Mouse (Mus musculus): Measurements from ENCODE around the gene Atoh8. TPM values are rescaled to one million over a fixed set of nuclear protein-coding genes. Genes with fewer than 3 reads are reported as not detected.
A peak's percentile ranks its signal among the peaks of the same experiment; 100 is the strongest.

Gene Atoh8
- total RNA-seq, 2 experiments from 2014 or later: 8.8 to 10.7 TPM

DNA sequence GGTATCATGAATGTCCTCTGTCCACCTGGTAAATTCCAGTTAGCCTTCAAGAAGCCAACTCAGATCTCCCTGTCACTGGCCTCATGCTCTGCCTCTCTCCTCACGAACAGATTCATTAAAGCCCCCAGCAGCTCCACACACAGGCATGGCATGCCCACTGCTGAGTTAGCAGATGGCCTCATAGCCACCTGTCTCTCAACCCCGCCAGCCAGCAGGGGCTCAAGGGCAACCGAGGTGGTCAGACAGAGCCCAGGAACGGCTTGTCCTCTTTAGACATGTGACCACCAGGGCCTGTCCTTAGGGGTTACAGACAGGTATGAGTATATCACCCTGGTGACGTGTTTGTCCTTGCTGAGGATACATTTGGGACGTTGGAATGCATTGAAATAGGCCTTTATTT, 19.9 kb upstream of the Atoh8 start:
- no peak for DNase-seq (ENCODE audit: low spot score in 2 of 2)

DNA sequence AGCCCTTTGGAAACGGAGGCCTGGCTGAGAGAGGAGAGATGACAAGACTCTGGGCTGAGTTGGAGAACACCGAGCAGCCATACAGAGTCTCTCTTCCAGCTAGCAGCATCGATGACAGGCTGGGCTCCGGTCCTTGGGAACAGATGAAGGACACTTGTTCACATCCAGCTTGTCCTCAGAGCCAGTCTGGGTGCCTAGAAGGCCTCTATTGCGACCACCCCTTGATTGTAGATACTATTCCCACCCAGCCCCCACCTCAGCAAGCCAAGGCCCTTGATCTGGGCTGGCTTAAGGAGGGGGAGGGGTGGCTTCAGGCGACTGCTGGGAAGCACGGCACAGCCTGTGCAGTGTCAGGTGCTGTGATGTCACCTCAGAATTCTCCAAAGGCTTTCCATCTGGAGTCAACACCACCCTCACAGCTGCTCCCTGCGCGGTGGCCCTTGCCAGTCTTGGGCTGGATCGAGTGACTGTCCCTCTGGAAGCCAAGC, 19.3 kb upstream of the Atoh8 start:
- DNase-seq (ENCODE audit: low spot score in 2 of 2): peak in 1 of 2 experiments; percentile 54

DNA sequence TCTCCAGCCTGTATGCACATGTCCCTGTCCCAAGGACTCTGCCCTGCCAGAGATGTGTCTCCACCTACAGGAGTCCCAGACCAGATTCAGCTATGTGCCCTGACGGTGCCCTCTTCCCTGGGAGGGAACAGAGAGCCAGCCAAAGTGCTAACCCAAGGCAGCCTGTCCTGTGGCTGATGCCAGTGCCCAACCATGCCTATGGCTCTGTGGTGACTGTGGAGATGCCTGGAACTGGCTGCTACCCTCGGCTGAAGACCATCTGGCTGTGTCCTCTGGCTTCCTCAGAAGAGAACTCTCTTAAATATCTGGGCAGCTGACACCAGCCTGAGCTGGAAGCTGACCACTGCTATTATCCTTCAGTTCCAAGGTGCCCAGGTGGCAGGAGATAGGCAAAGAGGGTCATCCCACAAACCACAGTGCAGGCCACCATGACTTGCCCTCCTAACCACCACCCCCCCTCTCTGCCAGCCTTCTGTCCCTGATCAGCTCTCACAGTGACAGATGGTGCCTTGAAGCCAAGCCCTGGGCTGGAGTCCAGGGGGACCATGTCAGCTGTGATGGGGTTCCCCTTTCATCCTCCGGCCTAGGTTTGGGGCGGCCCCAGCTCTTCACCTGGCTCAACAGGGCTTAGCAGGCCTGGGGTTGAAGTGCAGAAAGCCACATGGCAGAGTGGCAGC, 18.7 kb upstream of the Atoh8 start:
- peak in 1 of 2 experiments; percentile 59 for DNase-seq (ENCODE audit: low spot score in 2 of 2)

DNA sequence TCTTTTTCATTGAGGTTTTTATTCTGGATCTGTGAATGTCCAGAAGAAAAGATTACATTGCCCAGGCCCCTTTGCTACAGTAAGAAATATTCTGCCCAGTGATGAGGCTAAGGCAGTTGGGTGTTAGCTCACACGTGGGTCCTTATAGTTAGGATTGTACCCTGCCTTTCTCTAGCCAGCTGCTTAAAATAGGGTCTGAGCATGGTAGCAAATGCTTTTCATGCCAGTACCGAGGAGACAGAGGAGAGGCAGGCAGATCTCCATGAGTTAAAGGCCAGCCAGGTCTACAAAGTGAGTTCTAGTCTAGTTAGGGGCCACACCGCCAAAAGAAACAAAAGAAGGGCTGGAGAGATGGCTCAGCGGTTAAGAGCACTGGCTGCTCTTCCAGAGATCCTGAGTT, 17.8 kb upstream of the Atoh8 start:
- no peak for DNase-seq (ENCODE audit: low spot score in 2 of 2)

DNA sequence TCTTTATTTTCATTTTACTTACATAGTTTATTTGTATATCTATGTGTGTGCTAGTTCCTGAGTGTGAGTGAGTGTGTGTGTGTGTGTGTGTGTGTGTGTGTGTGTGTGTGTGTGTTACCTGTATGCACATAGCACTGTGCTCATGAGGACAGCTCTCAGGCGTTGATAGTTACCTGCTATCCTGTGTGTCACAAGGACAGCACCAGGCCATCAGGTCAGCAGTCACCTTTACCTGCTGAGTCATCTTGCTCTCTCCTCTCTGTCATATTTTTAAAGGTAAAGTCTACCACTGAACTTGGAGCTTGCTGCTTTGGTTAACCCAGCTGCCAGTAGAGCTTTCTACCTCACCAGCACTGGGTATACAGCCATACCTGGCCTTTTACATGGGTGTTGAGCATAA, 17.1 kb upstream of the Atoh8 start:
- no peak for DNase-seq (ENCODE audit: low spot score in 2 of 2)

DNA sequence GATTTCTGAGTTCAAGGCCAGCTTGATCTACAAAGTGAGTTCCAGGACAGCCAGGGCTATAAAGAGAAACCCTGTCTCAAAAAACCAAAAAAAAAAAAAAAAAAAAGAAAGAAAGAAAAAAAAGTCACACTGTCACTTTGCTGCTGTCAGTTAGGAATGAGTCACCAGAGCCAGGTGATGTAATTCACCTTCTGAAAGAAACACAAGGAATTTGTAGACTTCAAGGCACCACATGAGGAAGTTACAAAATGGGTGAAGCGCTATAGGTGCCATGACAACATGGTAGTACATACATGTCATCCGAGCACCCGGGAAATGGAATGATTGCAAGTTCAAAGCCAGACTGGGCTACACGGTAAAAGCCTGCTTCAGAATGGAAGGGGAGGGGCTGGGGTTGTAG, 14.6 kb upstream of the Atoh8 start:
- DNase-seq (ENCODE audit: low spot score in 2 of 2): no peak

DNA sequence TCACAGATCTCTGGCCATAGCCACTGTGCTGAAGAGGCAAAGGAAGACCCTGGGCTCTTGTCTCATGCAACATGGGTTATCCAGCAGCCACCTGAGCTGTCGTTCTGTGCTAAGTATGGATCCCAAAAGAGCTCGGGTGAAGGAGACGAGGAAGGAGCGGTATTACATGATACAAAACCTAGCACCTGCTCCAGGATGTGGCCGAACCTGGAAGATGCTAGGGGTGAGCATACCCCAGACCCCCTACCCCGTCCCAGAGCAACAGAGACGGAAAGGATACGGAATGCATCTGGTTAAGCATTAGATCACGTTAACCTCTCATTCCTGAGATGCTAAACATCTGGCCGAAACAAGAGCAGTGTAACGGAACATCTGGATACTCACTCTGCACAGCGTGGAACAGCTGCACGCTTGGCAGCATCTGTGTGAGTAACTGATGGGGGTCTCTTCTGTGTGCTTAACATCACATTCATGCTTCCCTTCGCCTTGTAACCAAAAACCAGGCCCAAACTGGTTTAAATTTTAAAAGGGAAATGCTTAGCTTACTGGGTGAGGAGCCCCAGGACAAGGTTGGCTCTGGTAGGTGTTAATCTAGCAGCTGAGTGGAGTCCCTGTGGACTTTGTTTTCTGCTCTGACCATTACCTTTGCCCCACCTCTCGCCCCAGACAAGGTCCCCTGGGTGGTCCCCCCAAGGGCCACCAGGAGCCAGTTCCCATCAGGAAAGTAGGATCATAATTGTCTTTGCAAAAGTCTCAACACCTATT, 13.0 kb upstream of the Atoh8 start:
- DNase-seq (ENCODE audit: low spot score in 2 of 2): no peak

DNA sequence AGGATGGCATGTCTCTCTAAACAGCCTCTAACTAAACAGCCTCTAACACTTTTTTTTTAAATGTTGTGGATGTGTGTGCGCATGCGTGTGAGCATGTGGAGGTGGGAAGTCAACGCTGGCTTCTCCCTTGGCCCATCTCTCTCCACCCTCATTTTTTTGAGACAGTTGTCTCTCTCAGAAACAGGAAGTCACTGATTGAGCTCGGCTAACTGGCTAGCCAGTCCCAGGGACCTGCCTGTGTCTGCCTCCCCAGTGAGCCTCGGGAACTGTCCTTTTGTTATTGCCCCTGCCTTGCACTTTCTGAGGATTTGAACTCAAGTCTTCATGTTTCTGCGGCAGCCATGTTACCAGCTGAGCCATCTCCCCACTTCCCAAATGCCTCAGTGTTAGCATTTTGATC, 10.9 kb upstream of the Atoh8 start:
- no peak for DNase-seq (ENCODE audit: low spot score in 2 of 2)

DNA sequence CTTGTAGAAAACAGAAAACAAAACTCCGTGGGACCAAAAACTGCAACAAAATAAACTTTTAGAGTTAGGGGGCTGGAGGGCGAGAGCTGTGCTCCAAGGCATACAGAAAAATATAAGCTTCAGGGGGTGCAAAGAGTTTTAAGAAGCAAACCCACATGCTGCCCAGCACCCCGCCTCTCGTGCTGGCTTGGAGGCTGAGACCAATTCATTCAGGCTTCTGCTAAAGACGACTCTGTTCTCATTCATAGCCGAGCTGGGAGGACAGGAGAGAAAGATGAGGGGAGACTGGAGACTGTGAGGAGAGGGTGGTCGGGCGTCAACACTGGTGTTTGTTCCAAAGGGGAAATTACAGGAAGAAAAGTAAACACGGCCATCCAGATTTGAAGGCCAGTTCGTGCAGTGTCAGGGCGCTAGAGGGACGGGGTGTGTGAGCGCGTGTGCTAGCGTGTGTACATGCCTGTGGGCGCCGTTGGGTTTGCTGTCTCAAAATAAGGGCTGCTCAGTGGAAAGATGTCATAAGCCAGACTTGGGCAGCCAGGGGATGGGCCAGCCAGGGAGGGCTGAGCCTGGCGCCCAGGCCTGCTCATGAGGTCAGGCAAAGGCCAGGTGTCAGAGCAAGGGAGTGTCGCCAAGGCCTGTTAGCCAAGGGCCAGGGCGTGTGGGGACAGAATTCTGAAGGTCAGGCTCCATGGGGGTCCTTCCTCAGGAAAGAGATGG, 9.3 kb upstream of the Atoh8 start:
- peak in 1 of 2 experiments; percentile 44 for DNase-seq (ENCODE audit: low spot score in 2 of 2)

DNA sequence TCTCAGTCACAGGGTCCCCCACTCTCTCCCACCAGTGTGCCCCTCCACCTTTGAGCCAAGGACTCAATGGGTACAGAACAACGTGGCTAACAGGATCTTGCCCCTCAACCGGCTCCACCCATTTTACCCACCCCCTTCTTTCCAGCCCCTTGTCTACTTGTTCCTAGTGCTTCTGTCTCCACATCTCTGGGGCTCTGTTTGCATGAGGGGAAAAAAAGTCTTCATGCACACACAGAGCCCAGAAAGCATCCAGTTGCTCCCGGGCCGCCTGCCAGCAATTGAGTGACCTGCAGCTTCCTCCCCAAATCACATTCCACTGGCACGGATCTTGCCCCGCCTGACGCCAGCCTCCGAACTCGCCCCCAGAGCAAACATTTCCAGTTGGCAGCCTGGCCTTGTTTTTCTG, 8.8 kb upstream of the Atoh8 start:
- peak; percentile 89 to 97 for DNase-seq (ENCODE audit: low spot score in 2 of 2)

DNA sequence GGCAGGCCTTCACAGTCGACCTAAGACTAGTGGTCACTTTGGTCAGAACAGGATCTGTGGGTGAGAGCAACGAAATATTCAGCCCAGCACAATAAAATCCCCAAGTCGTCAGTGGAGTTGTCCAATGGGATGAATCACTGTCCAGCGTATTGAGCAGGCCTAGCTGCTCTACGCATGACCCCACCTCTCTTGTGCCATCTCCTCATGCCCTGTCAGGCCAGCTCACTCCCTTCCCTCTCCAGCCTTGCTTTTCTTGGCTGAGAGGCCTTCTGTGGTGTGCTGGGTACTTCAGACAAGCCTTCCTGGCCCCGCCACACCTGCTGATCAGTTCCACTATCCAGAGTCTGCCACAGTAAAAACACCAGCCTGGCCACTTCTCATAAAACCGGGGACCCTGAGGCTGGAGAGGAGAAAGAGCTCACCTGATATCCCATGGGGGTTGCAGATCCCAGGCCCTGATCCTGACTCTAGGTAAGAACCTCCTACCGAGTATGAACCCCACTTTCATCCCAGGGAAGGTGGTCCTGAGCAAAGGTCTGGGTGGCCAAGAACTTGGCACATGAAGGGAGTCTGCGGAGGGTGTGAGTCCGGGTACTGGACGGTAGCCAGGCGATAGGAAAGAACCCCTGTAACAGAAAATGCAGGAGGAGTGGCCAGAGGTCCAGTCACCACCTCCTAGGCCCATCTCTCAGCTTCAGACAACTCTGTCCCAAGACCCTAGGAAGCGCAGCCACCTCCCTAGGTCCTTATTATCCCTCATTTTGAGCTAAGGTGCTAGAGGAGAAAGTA, 7.3 kb upstream of the Atoh8 start:
- no peak for DNase-seq (ENCODE audit: low spot score in 2 of 2)

DNA sequence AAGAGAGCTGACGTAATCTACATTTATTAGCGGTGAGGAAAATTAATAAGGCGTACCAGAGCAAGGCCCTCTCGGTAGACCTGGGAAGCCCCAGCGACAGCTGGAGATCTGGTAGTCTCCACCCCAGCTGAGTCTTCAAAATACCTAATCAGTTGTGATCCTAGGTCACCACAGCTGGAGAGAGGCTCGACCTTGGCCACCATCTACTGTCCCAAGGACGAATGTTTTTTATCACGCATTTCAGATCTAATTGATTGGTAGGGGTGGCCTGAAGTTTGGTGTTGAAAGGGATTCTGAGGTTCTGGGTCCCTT, 6.4 kb upstream of the Atoh8 start:
- no peak for DNase-seq (ENCODE audit: low spot score in 2 of 2)

DNA sequence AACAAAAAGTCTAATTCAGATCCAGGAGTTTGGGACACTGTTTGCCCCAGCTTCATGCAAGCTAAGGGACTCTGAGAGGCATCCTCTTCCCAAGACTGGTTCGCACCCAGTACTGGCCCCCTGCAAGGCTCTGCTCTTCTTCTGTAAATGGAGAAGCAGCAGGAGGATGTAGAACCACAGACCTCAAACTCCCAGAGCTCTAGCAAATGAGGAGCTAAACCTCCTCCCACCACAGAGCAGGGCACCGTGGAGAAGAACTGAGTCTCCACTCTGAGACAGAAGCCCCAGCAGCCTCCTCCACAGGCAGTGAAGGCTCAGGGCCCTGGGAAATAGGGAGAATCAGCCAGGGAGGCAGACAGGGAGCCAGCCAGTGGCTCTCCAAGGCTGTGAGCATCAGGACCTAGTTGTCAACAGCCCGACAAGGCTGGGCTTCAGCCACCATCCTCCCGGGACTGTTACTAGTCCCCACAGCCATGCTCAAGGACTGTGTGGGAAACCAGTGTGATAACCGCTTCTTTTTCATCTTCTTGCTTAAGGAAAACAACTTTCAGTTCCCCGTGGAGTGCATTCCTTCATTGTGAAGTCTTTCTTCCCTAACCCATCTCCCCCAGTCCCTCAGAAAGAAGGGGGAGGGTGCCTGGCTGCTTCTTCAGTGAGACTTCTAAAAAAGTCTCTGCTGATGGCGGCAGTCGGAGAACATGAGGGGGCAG, 5.9 kb upstream of the Atoh8 start:
- DNase-seq (ENCODE audit: low spot score in 2 of 2): peak in 1 of 2 experiments; percentile 33

DNA sequence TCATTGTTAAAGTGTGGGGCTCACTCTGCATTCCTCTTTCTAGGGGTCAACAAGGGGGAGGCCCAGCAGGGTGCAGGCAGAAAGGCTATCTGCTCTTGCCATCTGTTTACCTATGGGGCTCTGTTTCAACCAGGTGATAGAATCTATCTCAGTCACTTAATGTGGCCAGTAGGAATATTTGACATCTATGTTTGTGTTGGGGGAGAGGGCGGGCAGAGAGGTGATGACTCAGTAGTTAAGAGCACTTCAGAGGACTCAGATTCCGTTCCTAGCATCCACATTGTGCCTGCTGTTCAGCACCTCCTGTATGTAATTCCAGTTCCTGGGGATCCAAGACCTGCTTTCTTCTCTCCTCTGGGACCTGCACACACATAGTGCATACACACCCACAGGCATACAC, 4.7 kb upstream of the Atoh8 start:
- no peak for DNase-seq (ENCODE audit: low spot score in 2 of 2)

DNA sequence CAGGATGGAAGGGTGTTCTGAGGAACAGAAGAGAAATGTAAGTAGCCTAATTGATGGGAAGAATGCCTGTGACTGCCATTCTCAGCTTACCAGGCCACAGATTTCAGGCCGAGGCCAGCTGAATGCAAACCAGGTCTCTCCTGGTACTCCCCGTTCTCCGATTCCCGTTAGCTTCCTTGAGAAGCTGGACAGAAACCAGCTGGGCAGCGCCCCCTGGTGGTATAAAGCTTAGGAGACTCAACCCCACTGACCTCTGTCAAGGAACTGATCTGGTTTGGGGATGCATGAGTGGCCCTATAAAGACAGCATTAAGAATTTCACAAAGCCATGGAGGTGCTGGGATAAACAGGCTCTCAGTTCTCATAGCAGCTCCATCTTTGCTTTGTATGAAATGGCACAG, 1.7 kb upstream of the Atoh8 start:
- peak; percentile 83 to 89 for DNase-seq (ENCODE audit: low spot score in 2 of 2)

DNA sequence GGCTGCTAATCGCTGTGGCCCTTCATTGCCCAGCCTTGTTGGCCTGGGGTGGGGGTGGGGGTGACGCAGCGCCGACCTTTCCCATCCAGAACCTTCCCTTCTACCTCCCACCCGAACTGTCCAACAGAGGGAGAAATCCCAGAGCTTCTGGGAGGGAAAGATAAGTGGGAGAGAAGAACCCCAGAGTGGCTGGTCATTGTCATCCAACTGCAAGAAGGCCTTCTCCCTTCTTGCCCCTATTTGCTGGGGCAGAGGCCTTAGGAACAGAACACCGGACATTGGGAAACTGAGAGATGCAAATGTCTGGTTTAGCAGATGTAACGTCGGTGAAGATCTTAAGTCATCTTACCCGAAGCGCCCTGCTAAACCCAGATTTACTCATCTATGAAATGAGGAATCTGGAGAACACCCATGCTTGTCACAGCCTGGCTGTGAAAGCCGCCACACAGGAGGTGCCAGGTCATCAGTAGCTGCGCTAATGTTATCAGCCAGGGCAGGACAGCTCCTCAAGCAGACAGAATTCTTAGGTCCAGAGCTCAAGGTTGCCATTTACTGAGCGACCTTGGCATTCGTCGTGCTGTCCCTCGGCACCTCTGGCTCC, 530 bp upstream of the Atoh8 start:
- DNase-seq (ENCODE audit: low spot score in 2 of 2): no peak

DNA sequence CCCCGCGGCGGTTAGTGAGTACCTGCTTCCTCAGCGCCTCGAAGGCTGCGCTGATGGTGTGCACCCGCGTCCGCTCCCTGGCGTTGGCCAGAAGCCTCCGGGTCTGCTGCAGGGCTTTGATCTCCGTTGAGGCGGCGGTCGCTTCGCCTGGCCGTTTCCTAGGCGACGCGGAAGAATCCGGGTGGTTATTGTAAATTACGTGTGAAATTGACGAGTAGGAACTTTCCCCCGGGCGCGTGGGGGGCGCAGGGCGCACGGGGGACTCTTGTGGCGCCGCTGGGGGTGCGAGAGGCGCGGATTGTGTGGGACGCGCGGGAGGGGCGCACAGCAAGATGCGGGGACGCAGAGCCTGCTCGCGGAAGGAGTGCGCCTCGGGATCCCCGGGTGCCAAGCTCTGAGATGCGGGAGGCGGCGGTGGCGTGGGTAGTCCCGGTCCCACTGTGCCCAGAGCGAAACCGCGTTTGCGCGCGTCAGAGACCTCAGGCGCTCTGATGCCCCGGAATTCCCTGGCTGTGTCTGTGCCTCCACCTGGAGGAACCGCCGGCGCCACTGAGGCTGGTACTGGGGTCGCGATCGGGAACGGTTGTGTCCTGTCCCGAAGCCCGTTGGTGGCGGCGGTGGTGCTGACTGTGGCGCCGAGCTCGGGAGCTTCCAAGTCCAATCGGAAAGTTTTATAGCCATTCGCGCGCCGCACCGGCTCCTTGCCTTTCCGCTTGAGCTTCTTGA, 842 bp downstream of the Atoh8 start:
- peak in 1 of 2 experiments; percentile 46 for DNase-seq (ENCODE audit: low spot score in 2 of 2)

DNA sequence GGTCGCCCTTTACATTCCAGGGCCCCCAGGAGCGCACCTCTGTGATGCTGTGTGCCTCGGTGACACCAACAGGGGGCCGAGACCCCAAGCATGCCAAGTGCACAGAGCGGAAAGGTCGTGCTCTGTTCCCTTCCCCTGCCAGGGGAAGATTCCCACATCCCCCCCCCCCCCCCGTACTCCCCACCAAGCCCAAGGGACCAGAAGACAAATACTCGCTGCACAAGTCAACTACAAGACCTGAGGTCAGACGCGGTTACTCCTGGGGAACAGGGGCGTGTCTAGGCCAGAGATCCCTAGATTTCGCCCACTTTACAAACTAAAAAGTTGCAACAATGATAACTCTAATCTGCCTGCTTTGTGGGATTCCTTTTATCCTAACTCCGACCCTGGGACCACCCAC, 1.4 kb downstream of the Atoh8 start:
- DNase-seq (ENCODE audit: low spot score in 2 of 2): no peak

DNA sequence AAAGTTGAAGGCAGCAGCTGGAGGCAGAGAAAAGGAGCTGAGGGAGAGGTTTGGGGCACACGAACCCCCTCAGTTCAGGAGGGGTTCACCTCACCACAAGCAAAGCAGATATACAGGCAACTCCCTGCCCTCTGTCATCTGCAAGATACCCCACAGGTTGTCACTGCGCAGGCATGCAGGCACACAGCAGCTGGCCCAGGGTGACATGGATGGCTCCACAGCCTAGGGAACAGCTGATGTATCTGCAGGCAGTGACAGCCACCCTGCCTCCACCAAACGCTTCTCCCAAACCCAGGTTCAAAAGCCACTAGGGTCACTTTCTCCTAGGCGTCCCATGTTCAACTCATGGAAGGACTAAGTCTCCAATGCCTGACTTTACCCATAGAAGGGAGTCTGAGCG, 2.5 kb downstream of the Atoh8 start:
- no peak for DNase-seq (ENCODE audit: low spot score in 2 of 2)

DNA sequence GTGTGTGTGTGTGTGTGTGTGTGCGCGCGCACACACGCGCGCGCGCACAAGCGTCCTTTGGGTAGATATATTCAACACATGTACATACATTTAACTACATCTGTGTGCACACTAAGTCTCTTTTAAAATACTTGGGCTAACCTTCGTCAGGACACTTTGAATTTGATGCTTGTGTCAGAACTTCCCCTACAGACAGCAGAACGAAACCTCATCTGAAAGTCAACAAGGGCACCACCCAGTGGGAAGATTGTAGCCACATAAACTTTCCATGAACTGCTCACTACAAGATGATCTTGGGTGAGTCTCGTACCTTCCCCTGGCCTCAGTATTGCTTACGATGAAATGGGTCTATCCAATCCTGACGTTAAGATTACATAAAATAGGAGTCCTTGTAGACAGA, 3.0 kb downstream of the Atoh8 start:
- no peak for DNase-seq (ENCODE audit: low spot score in 2 of 2)
